Mouse (Mus musculus): ENCODE data around the gene Notch1.

- no peak for TF ChIP-seq EP300 (IDR thresholded peaks at IDR 0.05; ENCODE audit: low read depth)
- TF ChIP-seq CTCF (IDR thresholded peaks at IDR 0.05; ENCODE audit: low read depth): no peak
Observed at GRCm38 (mm10) chr2:26544265-26544664, 27.8 kb upstream of the Notch1 start.

All from liver, embryonic 14.5 days (tissue).